In genomic region chr8:20550054-20550778, GRCm38 (mm10) we compare ENCODE assay signal across 8 mouse cellular contexts.
DNase-seq lines count a peak whose midpoint lies in the region; ATAC-seq and TF ChIP-seq lines count a peak whose summit lies in the region.
"Not testable (repeated sequence)": the region's sequence is repeated elsewhere in the genome, so short reads cannot be mapped to it uniquely, and the experiment has no call there.

No protein-coding gene starts in this region.

- H3K4me3 ChIP-seq in hindbrain, embryonic 16.5 days (ENCODE audit: low read length), result peak overlapping the region; percentile 54

- not testable (repeated sequence) for H3K4me1 ChIP-seq in hindbrain, embryonic 16.5 days (ENCODE audit: control insufficient read depth, insufficient read depth, low read depth, low read length)

- whole genome bisulfite sequencing in hindbrain, embryonic 16.5 days, result 12% methylated on average over 59 of the region's 64 CpGs

- CTCF ChIA-PET in Patski (lab: Charles Lee), result not testable (repeated sequence)

- not testable (repeated sequence) for H3K36me3 ChIP-seq in hindbrain, embryonic 16.5 days (ENCODE audit: control insufficient read depth, insufficient read depth, low read length)

- POLR2A ChIA-PET in Patski (lab: Charles Lee), result not testable (repeated sequence)

- DNase-seq in Patski (ENCODE audit: low read depth, low spot score), result not testable (repeated sequence)
- peak; percentile 72 to 84 for DNase-seq in cerebellum, postnatal 4 days (ENCODE audit: low spot score in 2 of 2)
- peak; percentile 93 to 94 for DNase-seq in gastrocnemius, adult 8-10 months (ENCODE audit: low spot score in 2 of 2)
- peak; percentile 98 for DNase-seq in left cerebral cortex, adult 11 months (ENCODE audit: low spot score)
- peak; percentile 83 for DNase-seq in lung, postnatal 14 days
- peak; percentile 65 for DNase-seq in retina, postnatal 1 day
- peak; percentile 92 to 93 for DNase-seq in thymus, postnatal 36 days

- H3K9me3 ChIP-seq in hindbrain, embryonic 16.5 days (ENCODE audit: control insufficient read depth, low read length), result not testable (repeated sequence)

- peak overlapping the region; percentile 86 for H3K9ac ChIP-seq in hindbrain, embryonic 16.5 days (ENCODE audit: low read depth, low read length)

- in situ Hi-C loops in Patski (cut with MboI; ENCODE audit: low pct_unique_long_range_greater_than_20kb), result not testable (repeated sequence)

- not testable (repeated sequence) for TF ChIP-seq CTCF in Patski (IDR thresholded peaks at IDR 0.05)

- peak overlapping the region; percentile 40 for H3K4me2 ChIP-seq in hindbrain, embryonic 16.5 days (ENCODE audit: low read length)

- H3K27me3 ChIP-seq in Patski; hindbrain, embryonic 16.5 days (replicated peaks; ENCODE audit: control insufficient read depth, insufficient read depth, low read length): not testable (repeated sequence)

- ATAC-seq in Patski, result peak; percentile 87
- peak; percentile 100 for ATAC-seq in hindbrain, embryonic 16.5 days

- peak overlapping the region; percentile 77 for H3K27ac ChIP-seq in hindbrain, embryonic 16.5 days (ENCODE audit: low read depth, low read length)
